Mouse (Mus musculus) MEL (cell line): ENCODE measurements around the gene Erp29. TPM values are rescaled to one million over a fixed set of nuclear protein-coding genes. Genes with fewer than 3 reads are reported as not detected.

Source experiments
- DNase-seq: peaks from one replicate; pipeline ENCODE4 v3.0.0; 2011; ENCODE audit warnings: low read depth, low spot score
- H3K27ac ChIP-seq: 2 replicates; pipeline ENCODE4 v1.5.1; 2012; ENCODE audit warnings: low read depth, mild to moderate bottlenecking, control low read depth, low read length, moderate library complexity; ENCODE audit not compliant: control insufficient read depth
- H3K27me3 ChIP-seq, 2 experiments: fragments of 150-350 bp in 1 of 2; sonication (generic) in 1 of 2; 2 replicates each; pipeline ENCODE4 v1.6.1; 2012; ENCODE audit warnings: low read length in 2 of 2, mild to moderate bottlenecking in 2 of 2, improper control_type of control experiment in 1 of 2, moderate library complexity in 1 of 2; ENCODE audit not compliant: insufficient read depth in 2 of 2, control insufficient read depth in 1 of 2
- H3K36me3 ChIP-seq, 2 experiments: 2 replicates each; pipeline ENCODE4 v1.6.1; 2012 to 2014; ENCODE audit warnings: low read length in 2 of 2, improper control_type of control experiment in 1 of 2, inconsistent platforms in 1 of 2, mild to moderate bottlenecking in 1 of 2; ENCODE audit not compliant: insufficient read depth in 2 of 2, control insufficient read depth in 1 of 2
- H3K4me1 ChIP-seq, 2 experiments: fragments of 150-350 bp in 1 of 2; sonication (generic) in 1 of 2; 2 replicates each; pipeline ENCODE4 v1.6.1; 2012; ENCODE audit warnings: low read length in 2 of 2, improper control_type of control experiment in 1 of 2, mild to moderate bottlenecking in 1 of 2; ENCODE audit not compliant: insufficient read depth in 2 of 2, control insufficient read depth in 1 of 2
- H3K4me3 ChIP-seq, 2 experiments: fragments of 150-350 bp in 1 of 2; sonication (generic) in 1 of 2; 2 replicates each; pipeline ENCODE4 v1.5.1; 2012; ENCODE audit warnings: low read depth in 2 of 2, low read length in 2 of 2, mild to moderate bottlenecking in 2 of 2, moderate library complexity in 2 of 2, control low read depth in 1 of 2, improper control_type of control experiment in 1 of 2; ENCODE audit not compliant: control insufficient read depth in 1 of 2, insufficient read depth in 1 of 2
- H3K79me2 ChIP-seq: 2 replicates; pipeline ENCODE4 v1.6.1; 2012; ENCODE audit warnings: mild to moderate bottlenecking, low read length, moderate library complexity; ENCODE audit not compliant: control insufficient read depth, poor library complexity, insufficient read depth
- H3K9ac ChIP-seq: 2 replicates; pipeline ENCODE4 v1.6.1; 2012; ENCODE audit warnings: low read depth, mild to moderate bottlenecking, control low read depth, low read length, moderate library complexity; ENCODE audit not compliant: control insufficient read depth, poor library complexity, severe bottlenecking
- H3K9me3 ChIP-seq: fragments of 150-350 bp; sonication (generic); replicated peaks from 2 replicates; pipeline ENCODE4 v1.6.1; 2012; ENCODE audit warnings: mild to moderate bottlenecking, low read length, improper control_type of control experiment, moderate library complexity; ENCODE audit not compliant: insufficient read depth
- BHLHE40 ChIP-seq: IDR thresholded peaks from 2 replicates; pipeline ENCODE4 v1.6.1; 2012; ENCODE audit warnings: low read depth, mild to moderate bottlenecking, inconsistent platforms, low read length, improper control_type of control experiment, borderline replicate concordance
- CHD1 ChIP-seq: IDR thresholded peaks from 2 replicates; pipeline ENCODE4 v1.6.1; 2012; ENCODE audit warnings: low read depth, mild to moderate bottlenecking, inconsistent platforms, low read length, improper control_type of control experiment
- CHD2 ChIP-seq: IDR thresholded peaks from 2 replicates; pipeline ENCODE4 v1.6.1; 2011; ENCODE audit warnings: low read length, improper control_type of control experiment
- CTCF ChIP-seq, 3 experiments: IDR thresholded peaks in 2 of 3; conservative IDR thresholded peaks in 1 of 3; 2 replicates each; pipeline ENCODE4 v1.5.1; 2011 to 2012; ENCODE audit warnings: low read length in 3 of 3, low read depth in 2 of 3, mild to moderate bottlenecking in 2 of 3, improper control_type of control experiment in 1 of 3, inconsistent platforms in 1 of 3, mixed read lengths in 1 of 3, moderate library complexity in 1 of 3; ENCODE audit not compliant: control insufficient read depth in 1 of 3, insufficient read depth in 1 of 3, poor library complexity in 1 of 3, severe bottlenecking in 1 of 3
- ELF1 ChIP-seq: IDR thresholded peaks from 2 replicates; pipeline ENCODE4 v1.6.1; 2014; ENCODE audit warnings: low read depth, mild to moderate bottlenecking, inconsistent platforms, low read length, improper control_type of control experiment, moderate library complexity
- ETS1 ChIP-seq: IDR thresholded peaks from 2 replicates; pipeline ENCODE4 v1.6.1; 2012; ENCODE audit warnings: low read depth, mild to moderate bottlenecking, inconsistent platforms, low read length, improper control_type of control experiment, moderate library complexity
- GABPA ChIP-seq: IDR thresholded peaks from 2 replicates; pipeline ENCODE4 v1.6.1; 2012; ENCODE audit warnings: low read depth, mild to moderate bottlenecking, inconsistent platforms, low read length, improper control_type of control experiment, moderate library complexity
- HCFC1 ChIP-seq: IDR thresholded peaks from 2 replicates; pipeline ENCODE4 v1.6.1; 2012; ENCODE audit warnings: low read depth, mild to moderate bottlenecking, inconsistent platforms, low read length, improper control_type of control experiment, moderate library complexity
- JUND ChIP-seq: IDR thresholded peaks from 2 replicates; pipeline ENCODE4 v1.6.1; 2011; ENCODE audit warnings: low read depth, mild to moderate bottlenecking, improper control_type of control experiment, low read length
- KAT2A ChIP-seq: conservative IDR thresholded peaks from 2 replicates; pipeline ENCODE4 v1.6.1; 2012; ENCODE audit warnings: low read depth, low read length, improper control_type of control experiment, inconsistent platforms
- MAFK ChIP-seq: IDR thresholded peaks from 2 replicates; pipeline ENCODE4 v1.6.1; 2011; ENCODE audit warnings: low read depth, mild to moderate bottlenecking, low read length, improper control_type of control experiment, borderline replicate concordance
- MAX ChIP-seq: IDR thresholded peaks from 2 replicates; pipeline ENCODE4 v1.6.1; 2011; ENCODE audit warnings: low read length, improper control_type of control experiment
- MEF2A ChIP-seq: IDR thresholded peaks from 2 replicates; pipeline ENCODE4 v1.6.1; 2014; ENCODE audit warnings: low read depth, mild to moderate bottlenecking, inconsistent platforms, low read length, improper control_type of control experiment; ENCODE audit not compliant: poor library complexity, insufficient replicate concordance, severe bottlenecking; ENCODE audit errors: extremely low read depth
- MXI1 ChIP-seq: IDR thresholded peaks from 2 replicates; pipeline ENCODE4 v1.6.1; 2011; ENCODE audit warnings: mild to moderate bottlenecking, low read depth, low read length, improper control_type of control experiment
- MYB ChIP-seq: IDR thresholded peaks from 2 replicates; pipeline ENCODE4 v1.6.1; 2011; ENCODE audit warnings: mild to moderate bottlenecking, low read depth, low read length, improper control_type of control experiment
- MYC ChIP-seq: IDR thresholded peaks from 2 replicates; pipeline ENCODE4 v1.6.1; 2011; ENCODE audit warnings: low read depth, mild to moderate bottlenecking, low read length, improper control_type of control experiment, moderate library complexity
- NELFE ChIP-seq: IDR thresholded peaks from 2 replicates; pipeline ENCODE4 v1.6.1; 2011; ENCODE audit warnings: low read depth, low read length, improper control_type of control experiment
- NRF1 ChIP-seq: IDR thresholded peaks from 2 replicates; pipeline ENCODE4 v1.6.1; 2014; ENCODE audit warnings: low read depth, mild to moderate bottlenecking, inconsistent platforms, low read length, improper control_type of control experiment, moderate library complexity; ENCODE audit not compliant: poor library complexity, insufficient read depth, severe bottlenecking
- POLR2A ChIP-seq, 2 experiments: IDR thresholded peaks; 2 replicates each; pipeline ENCODE4 v1.6.1; 2011 to 2012; ENCODE audit warnings: low read length in 2 of 2, mild to moderate bottlenecking in 2 of 2, control low read depth in 1 of 2, improper control_type of control experiment in 1 of 2, low read depth in 1 of 2, moderate library complexity in 1 of 2; ENCODE audit not compliant: control insufficient read depth in 1 of 2, insufficient read depth in 1 of 2, poor library complexity in 1 of 2
- POLR2AphosphoS2 ChIP-seq: IDR thresholded peaks from 2 replicates; pipeline ENCODE4 v1.6.1; 2011; ENCODE audit warnings: low read length, improper control_type of control experiment
- POLR2AphosphoS5 ChIP-seq: IDR thresholded peaks from 2 replicates; pipeline ENCODE4 v1.6.1; 2012; ENCODE audit warnings: low read depth, borderline replicate concordance, mild to moderate bottlenecking, inconsistent platforms, low read length, moderate library complexity, mixed read lengths
- RAD21 ChIP-seq: IDR thresholded peaks from 2 replicates; pipeline ENCODE4 v1.6.1; 2011; ENCODE audit warnings: mild to moderate bottlenecking, low read depth, low read length, improper control_type of control experiment
- SIN3A ChIP-seq: IDR thresholded peaks from 2 replicates; pipeline ENCODE4 v1.6.1; 2012; ENCODE audit warnings: low read length, improper control_type of control experiment, inconsistent platforms
- SMC3 ChIP-seq: IDR thresholded peaks from 2 replicates; pipeline ENCODE4 v1.6.1; 2011; ENCODE audit warnings: low read depth, low read length, improper control_type of control experiment
- TAL1 ChIP-seq: IDR thresholded peaks from 2 replicates; pipeline ENCODE4 v1.6.1; 2012; ENCODE audit warnings: mild to moderate bottlenecking, inconsistent platforms, low read length, moderate library complexity, mixed read lengths
- TBP ChIP-seq: IDR thresholded peaks from 2 replicates; pipeline ENCODE4 v1.8.0; 2011; ENCODE audit warnings: low read depth, low read length, improper control_type of control experiment
- TCF12 ChIP-seq: IDR thresholded peaks from 2 replicates; pipeline ENCODE4 v1.6.1; 2014; ENCODE audit warnings: low read depth, mild to moderate bottlenecking, inconsistent platforms, low read length, improper control_type of control experiment, moderate library complexity
- USF1 ChIP-seq: IDR thresholded peaks from 2 replicates; pipeline ENCODE4 v1.6.1; 2014; ENCODE audit warnings: low read depth, mild to moderate bottlenecking, inconsistent platforms, low read length, improper control_type of control experiment, moderate library complexity
- ZC3H11A ChIP-seq: IDR thresholded peaks from 2 replicates; pipeline ENCODE4 v1.6.1; 2012; ENCODE audit warnings: low read depth, mild to moderate bottlenecking, inconsistent platforms, low read length, improper control_type of control experiment
- ZKSCAN1 ChIP-seq: IDR thresholded peaks from 2 replicates; pipeline ENCODE4 v1.6.1; 2012; ENCODE audit warnings: low read depth, mild to moderate bottlenecking, inconsistent platforms, low read length, improper control_type of control experiment, moderate library complexity
- ZMIZ1 ChIP-seq: IDR thresholded peaks from 2 replicates; pipeline ENCODE4 v1.6.1; 2012; ENCODE audit warnings: low read depth, mild to moderate bottlenecking, inconsistent platforms, low read length, improper control_type of control experiment, moderate library complexity
- ZNF384 ChIP-seq: IDR thresholded peaks from 2 replicates; pipeline ENCODE4 v1.6.1; 2012; ENCODE audit warnings: low read depth, mild to moderate bottlenecking, inconsistent platforms, low read length, improper control_type of control experiment
- polyA plus RNA-seq, 2 experiments: library from polyadenylated mRNA; stranded (reverse) in 1 of 2; unstranded in 1 of 2; fragments of >175 nt in 1 of 2; fragments of >200 nt in 1 of 2; gene quantifications; 2 replicates each; pipeline versions ENCODE4 v1.2.1 to v1.2.4; 2012; ENCODE audit warnings: low replicate concordance in 2 of 2, low read depth in 1 of 2; ENCODE audit not compliant: insufficient read length in 2 of 2, insufficient read depth in 1 of 2, missing spikeins in 1 of 2
- total RNA-seq: library from RNA; depleted of rRNA; stranded (reverse); fragments of 300-350 nt; gene quantifications from 2 replicates; pipeline ENCODE4 v1.2.3, GENCODE M21; 2012

The Erp29 gene
- total and polyA plus RNA-seq, 3 experiments, result 167 to 244 TPM; not detected in 1

GRCm38 (mm10) chr5:121477680-121478079, 25.4 kb upstream of the Erp29 start:
- Histone ChIP-seq H3K36me3 (peaks cover 0 to 14% of the 10 kb centered on the region in 2 experiments; a peak in 2 of 4 replicates), H3K27ac (no peak overlapping the region), H3K4me1 (peaks cover 10 to 11% of the 10 kb centered on the region in 2 experiments), H3K9ac (no peak overlapping the region), H3K27me3 (no peaks in the 10 kb centered on the region), H3K4me3 (no peak overlapping the region), H3K9me3 (no peaks in the 10 kb centered on the region), H3K79me2 (no peaks in the 10 kb centered on the region)
- peak; percentile 82 for DNase-seq
- TF ChIP-seq BHLHE40, result no peak
- TF ChIP-seq MXI1, result no peak
- no peak for TF ChIP-seq HCFC1
- no peak for TF ChIP-seq CHD2
- no peak for TF ChIP-seq KAT2A
- no peak for TF ChIP-seq NRF1
- TF ChIP-seq MYC, result 0 out of 2 replicates have a peak, but pooled peaks have one; percentile 36
- peak; percentile 99 for TF ChIP-seq RAD21
- TF ChIP-seq JUND, result 0 out of 2 replicates have a peak, but pooled peaks have one; percentile 15
- no peak for TF ChIP-seq MAFK
- peak; percentile 62 for TF ChIP-seq ZNF384
- TF ChIP-seq SMC3, result peak; percentile 89
- TF ChIP-seq MYB, result no peak
- peak; percentile 95 for TF ChIP-seq ZC3H11A
- TF ChIP-seq ELF1, result no peak
- no peak for TF ChIP-seq ZMIZ1
- peak; percentile 72 for TF ChIP-seq SIN3A
- no peak for TF ChIP-seq MEF2A
- peak in 2 of 3 experiments; percentile 80 to 95; a peak in 4 of 6 replicates for TF ChIP-seq CTCF (IDR thresholded peaks at IDR 0.05 in 2 of 3, conservative IDR thresholded peaks at IDR 0.05 in 1 of 3; ENCODE audit: control insufficient read depth in 1 of 3, insufficient read depth in 1 of 3, low read depth in 2 of 3, low read length in 3 of 3, poor library complexity in 1 of 3, severe bottlenecking in 1 of 3)
- TF ChIP-seq POLR2A (IDR thresholded peaks at IDR 0.05; ENCODE audit: control insufficient read depth in 1 of 2, insufficient read depth in 1 of 2, low read depth in 1 of 2, low read length in 2 of 2, poor library complexity in 1 of 2), result no peak

DNA sequence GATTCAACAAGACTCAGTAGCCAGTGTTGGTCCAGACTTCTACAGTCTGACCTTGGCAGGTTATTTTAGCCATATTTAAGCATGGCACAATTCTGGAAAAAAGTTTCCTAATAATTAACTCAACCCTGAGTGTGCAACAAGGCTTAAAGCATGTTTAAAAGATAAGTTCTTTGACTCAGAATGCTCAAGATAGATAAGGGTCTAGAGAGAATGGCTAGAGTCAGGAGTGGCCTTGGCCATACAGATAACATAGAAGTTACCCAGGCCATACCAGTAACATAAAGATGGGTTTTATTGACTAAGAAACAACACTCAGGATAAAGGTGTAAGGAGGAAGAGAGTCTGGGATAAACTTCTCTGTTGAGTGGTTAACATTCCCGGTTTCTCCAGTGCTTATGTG, 23.7 kb upstream of the Erp29 start:
- peak; percentile 58 for DNase-seq
- H3K4me3 ChIP-seq, result no peak overlapping the region
- H3K4me1 ChIP-seq, result peaks cover 10 to 11% of the 10 kb centered on the region in 2 experiments
- H3K9me3 ChIP-seq, result no peaks in the 10 kb centered on the region
- no peaks in the 10 kb centered on the region for H3K79me2 ChIP-seq
- H3K27me3 ChIP-seq, result no peaks in the 10 kb centered on the region
- H3K27ac ChIP-seq, result peak overlapping the region; percentile 41; the same call in 1 of the 2 replicates
- H3K9ac ChIP-seq, result no peak overlapping the region
- peaks cover 0 to 14% of the 10 kb centered on the region in 2 experiments; a peak in 2 of 4 replicates for H3K36me3 ChIP-seq
- TF ChIP-seq NELFE, result no peak
- TF ChIP-seq TCF12, result peak; percentile 95
- peak; percentile 66; the same call in 1 of the 2 replicates for TF ChIP-seq ETS1
- TF ChIP-seq ELF1, result no peak
- no peak for TF ChIP-seq USF1
- TF ChIP-seq CHD1, result no peak
- TF ChIP-seq ZKSCAN1, result no peak
- TF ChIP-seq BHLHE40, result no peak
- TF ChIP-seq TAL1, result peak; percentile 83
- no peak for TF ChIP-seq NRF1
- no peak for TF ChIP-seq TBP
- TF ChIP-seq GABPA, result no peak
- peak; percentile 62 for TF ChIP-seq SIN3A
- TF ChIP-seq MYC, result 0 out of 2 replicates have a peak, but pooled peaks have one; percentile 67
- peak; percentile 42 for TF ChIP-seq ZNF384
- no peak for TF ChIP-seq POLR2AphosphoS2
- TF ChIP-seq POLR2AphosphoS5, result no peak
- TF ChIP-seq MYB, result no peak
- 0 out of 2 replicates have a peak, but pooled peaks have one; percentile 6 for TF ChIP-seq ZC3H11A
- TF ChIP-seq MAX, result no peak
